Mouse (Mus musculus): ENCODE measurements around the gene Vps18.

The Vps18 gene

DNA sequence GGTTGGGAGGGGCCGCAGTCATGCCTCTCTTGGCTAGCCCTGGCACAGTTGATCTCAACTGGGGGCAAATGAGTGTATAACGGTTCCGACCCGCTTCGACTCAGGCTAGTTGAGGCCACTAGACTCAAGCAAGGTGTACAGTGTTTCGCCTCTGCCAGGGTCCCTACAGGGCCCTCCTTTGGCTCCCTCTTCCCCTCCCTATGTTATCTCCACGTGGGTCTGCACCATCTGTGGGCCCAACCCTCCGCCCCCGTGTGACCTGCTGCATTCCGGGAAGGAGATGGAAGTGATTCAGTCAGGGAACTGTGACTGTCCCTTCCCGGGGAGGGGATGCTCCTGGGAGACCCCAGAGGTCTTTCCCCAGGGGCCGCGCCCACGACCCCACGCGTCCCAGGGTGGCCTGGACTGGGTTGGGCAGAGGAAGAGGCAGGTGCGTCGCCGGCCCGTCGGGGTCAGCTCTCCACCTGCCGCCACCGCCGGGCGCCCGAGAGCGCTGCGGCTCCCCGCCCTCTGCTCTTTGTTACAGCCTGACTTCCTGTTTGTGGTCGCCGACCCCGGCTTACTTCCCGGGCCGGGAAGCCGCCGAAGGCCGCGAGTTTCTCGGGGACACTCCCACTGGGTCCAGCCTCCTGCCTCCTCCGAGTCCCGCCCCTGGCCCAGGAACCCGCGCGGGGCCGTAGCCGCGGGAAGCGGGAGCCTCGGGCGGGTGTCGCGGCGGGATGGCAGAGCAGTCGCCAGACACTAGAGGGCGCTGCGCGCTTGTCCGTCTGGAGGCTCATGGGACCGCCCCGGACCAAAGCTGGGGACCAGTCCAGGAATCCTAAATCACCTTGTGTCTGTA is 49.1 kb downstream of the Vps18 start:
- no peak for DNase-seq (ENCODE audit: extremely low read depth, low read depth, low spot score)

DNA sequence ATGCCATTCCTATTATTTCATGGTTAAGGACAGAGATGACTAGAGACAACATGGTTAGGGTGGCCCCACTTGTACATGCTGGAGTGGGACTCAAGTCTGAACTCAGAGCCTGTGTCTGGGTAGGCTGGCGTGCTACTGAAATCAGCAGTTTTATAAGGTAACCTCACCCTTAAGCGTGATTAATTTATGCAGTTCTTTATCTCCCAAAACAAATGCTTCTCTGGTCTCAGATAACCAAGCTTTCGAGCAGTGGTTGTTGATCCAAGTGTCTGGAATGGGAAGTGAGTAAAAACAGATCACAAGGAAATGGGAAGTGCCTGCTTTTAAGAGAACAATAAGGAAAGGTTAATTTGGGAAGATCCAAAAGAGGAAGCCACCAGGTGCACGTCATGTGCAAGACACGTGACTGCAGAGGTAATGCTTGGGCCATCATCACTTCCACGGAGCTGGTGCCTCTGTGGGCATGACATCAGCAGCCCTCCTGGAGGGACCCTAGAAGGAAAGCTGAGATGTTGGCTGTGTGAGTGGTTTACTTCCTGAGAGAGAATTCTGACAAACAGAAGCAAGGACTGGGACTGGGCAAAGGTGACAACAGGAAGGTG is 56.1 kb downstream of the Vps18 start:
- no peak for DNase-seq (ENCODE audit: extremely low read depth, low read depth, low spot score)
